Mouse (Mus musculus) common myeloid progenitor, adult 5-6 weeks (primary cell): ENCODE results near the gene Per1. TPM values are rescaled to one million over a fixed set of nuclear protein-coding genes. Genes with fewer than 3 reads are reported as not detected.

Source experiments
- ATAC-seq: replicated peaks from 2 replicates; pipeline ENCODE4 v1.8.0; 2016; ENCODE audit warnings: low read depth, mild to moderate bottlenecking, moderate TSS enrichment, inconsistent platforms; ENCODE audit not compliant: poor library complexity, severe bottlenecking
- total RNA-seq: library from RNA; stranded (forward); fragments of 200-1000, 187-1606 nt; gene quantifications from 2 replicates; pipeline ENCODE4 v1.2.3, GENCODE M21; 2017

Per1 gene
- 9.3 and 16.9 TPM in 2 replicates for total RNA-seq

DNA sequence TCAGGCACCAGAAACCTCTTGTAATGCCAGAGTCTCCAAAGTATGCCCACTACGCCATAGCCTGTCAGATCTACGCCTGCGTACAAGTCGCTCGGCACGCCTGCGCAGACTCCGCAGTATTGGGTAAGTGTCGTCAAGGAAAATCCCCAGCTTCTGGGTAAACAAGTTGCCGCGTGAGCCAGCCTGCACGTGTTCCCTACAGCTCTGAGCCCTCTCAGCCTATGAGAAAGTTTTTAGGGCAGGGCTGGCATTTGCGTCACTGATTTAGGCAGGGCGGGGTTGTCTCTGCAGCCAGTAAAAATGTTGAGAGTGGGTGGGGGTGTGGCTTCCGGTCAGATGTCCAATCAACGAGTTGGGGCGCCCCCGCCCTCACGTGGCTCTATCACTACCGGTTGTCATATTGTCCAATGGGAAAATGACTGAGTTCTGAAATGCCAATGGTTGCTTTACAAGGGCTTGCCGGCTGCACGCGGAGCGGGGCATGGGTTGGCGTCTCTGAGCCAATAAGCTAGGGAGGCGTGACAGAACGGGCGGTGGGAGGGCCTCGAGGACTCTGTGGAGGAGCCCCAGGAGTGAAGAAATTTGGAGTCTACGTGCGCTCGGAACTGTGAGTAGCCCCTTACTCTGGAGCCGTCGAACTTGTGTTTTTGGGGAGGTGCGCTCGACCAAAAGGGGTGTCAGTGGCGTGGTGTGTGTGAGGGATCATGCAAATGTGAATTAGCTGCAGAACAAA lies at the start of gene Per1:
Gene Per1, plus strand, starts transcription at position 521 of the 733 bp plus-strand sequence.
- ATAC-seq: peak; percentile 64

DNA sequence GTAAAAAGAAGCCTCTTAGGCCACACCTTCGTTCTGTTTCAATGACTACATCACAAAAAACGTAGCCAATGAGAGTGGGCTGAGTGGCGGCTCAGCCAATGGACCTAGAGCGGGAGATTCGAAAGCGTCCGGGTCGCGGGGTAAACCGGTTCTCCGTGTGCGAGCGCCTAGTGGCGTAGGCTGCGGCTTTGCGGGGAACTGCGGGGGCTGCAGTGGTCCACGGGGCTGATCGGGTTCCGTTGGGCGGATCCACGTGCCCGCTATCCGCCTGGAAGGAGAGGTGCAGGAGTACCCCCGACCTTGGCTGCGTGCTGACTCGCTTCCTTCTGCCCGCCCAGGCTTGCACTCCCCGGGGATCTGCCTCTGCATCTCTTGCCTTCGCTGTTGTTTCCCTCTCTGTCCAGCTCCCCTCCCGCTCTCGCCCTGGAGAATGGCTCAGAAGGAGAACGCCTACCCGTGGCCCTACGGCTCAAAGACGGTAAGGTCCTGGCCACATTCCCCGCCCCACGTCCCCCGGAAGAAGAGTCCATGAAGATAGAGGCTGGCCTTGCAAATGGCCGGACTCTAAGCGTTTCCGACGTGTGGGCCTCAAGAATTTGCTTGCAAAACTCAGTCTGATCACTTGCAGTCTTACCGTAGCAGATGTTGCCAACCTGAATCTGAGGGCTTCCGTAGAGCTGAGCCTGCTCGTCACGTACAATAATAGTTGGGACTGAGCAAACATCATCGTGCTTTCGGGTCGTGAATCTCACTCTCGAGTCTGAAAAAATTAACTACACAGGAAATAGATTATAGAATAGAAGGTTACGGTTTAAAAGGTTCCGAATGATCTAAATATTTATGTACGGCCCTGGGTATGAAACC lies 49.3 kb upstream of the Per1 start, which contains the start of gene Aurkb:
Gene Aurkb, plus strand, starts transcription at position 117 of the 864 bp plus-strand sequence.
- peak; percentile 75 for ATAC-seq

DNA sequence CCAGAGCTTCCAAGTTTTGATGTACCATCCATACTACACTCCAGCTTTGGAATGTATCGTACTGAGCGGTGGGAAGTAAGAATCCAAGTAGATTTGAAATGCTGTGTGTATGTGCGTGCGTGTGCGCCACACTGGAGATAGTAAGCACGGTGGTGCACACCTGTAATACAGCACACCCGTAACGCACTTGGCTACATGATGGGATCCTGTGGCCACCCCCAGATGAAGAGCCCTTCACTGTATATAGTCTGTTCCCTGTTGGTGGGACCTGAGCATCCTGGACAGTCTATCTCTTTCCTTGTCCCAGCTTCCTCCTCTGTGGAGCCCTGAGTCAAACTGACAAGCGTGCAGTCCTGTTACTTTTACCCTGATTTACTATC lies 48.6 kb upstream of the Per1 start:
- no peak for ATAC-seq

DNA sequence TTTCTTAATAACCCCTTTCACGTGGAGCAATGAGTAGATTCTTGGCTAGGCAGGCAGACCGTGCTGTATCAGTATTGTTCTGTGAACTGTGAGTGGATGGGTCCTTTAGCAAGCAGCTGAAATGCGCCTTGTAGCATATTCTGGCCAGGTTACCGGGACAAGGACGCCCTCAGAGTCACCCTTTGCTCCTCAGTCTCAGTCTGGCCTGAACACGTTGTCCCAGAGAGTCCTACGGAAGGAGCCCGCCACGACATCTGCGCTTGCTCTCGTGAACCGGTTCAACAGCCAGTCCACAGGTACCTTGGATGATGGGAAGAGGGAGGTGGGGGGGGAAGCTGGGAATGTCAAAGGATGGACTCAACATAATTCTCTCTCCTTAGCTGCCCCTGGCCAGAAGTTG lies 47.4 kb upstream of the Per1 start:
- ATAC-seq: no peak

DNA sequence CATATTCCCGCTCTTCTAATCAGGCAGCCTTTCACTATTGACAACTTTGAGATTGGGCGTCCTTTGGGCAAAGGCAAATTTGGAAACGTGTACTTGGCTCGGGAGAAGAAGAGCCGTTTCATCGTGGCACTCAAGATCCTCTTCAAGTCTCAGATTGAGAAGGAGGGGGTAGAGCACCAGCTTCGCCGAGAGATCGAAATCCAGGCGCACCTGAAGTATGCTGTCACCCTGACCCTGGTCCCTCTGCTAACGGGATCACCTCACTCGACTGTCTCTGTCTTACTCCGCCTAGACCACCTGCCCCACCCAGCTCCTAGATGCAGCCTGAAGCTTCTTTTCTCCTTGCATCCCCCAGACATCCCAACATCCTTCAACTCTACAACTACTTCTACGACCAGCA lies 46.9 kb upstream of the Per1 start:
- no peak for ATAC-seq

DNA sequence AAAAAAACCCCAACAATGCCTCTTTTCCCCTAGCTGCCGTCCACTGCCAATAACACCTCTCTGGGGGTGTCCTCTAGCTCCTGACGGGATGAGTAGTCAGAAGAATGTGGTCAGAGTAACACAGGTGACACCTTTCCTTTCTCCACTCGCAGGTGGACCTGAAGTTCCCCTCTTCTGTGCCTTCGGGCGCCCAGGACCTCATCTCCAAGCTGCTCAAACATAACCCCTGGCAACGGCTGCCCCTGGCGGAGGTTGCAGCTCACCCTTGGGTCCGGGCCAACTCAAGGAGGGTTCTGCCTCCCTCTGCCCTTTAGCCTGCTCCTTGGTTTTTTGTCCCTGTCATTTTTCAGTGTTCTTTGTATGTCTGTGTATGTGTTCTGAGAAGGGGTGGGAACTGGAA lies 44.3 kb upstream of the Per1 start:
- ATAC-seq: no peak

DNA sequence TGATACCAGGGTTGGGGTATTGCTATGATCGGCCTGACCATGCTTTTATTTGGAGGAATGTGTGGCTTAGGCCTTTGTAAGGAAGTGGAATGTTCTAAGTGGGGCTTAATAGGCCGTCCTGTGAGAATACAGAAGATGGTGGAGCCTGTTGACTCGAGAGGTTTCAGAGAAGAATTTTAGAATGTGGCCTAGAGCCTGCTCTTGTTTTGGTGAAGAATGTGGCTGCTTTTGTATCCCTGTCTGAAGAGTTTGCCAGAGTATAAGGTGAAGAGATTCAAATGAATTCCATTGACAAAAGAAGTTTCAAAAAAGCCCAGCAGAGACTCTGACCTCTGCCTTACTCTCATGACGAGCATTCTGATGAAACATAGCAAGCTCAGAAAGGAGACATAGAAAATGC lies 43.2 kb upstream of the Per1 start:
- ATAC-seq: no peak

- no peak for ATAC-seq
These were observed 42.1 kb upstream of the Per1 start for GRCm38 (mm10) chr11:69052824-69053421.

DNA sequence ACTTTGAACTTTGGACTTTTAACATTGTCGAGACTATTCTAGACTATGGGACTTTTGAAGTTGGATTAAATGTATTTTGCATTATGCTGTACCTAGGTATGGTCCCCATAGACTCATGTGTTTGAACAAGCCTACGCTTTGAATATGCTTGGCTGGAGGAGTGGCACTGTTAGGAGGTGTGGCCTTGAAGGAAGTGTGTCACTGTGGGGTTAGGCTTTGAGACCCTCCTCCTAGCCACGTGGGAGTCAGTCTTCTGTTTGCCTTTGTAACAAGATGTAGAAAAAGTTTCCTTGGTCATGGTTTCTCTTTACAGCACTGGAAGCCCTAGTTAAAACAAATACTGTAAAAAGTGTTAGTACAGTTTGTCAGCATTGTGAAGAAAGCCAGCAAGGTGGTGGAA lies 41.2 kb upstream of the Per1 start:
- ATAC-seq: 0 out of 2 replicates have a peak, but pooled peaks have one; percentile 33

GRCm38 (mm10) chr11:69058265-69058664 lies 36.8 kb upstream of the Per1 start:
- ATAC-seq: no peak

DNA sequence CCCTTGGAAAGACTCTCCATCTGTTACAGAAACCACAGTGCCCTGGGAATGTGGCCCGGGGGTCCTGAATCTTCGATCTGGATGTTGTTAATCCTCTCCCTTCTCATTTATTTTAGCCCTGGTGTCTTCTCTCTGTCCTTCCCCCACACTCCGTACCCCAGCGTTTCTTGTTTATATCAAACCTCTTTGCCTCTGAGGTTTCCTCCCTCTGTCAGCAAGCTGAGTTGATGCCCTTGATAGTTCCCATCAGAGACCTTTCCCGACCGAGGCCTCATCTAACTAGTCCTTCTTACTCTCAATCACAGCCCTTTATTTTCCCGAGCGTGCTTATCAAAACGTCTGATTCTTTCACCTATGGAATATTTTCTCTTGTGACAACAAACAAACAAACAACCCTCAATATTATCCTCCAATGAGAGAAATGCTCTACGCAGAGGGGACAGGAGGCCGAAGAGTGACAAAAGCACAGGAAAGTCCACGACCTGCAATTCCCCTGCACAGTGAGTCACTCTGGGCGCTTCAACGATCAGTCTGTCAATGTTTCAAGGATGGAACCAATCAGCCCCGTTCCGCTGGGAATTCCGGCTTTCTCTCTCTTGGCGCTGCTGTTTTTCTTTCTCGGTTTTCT lies 36.2 kb upstream of the Per1 start:
- no peak; the same call in 1 of the 2 replicates for ATAC-seq

DNA sequence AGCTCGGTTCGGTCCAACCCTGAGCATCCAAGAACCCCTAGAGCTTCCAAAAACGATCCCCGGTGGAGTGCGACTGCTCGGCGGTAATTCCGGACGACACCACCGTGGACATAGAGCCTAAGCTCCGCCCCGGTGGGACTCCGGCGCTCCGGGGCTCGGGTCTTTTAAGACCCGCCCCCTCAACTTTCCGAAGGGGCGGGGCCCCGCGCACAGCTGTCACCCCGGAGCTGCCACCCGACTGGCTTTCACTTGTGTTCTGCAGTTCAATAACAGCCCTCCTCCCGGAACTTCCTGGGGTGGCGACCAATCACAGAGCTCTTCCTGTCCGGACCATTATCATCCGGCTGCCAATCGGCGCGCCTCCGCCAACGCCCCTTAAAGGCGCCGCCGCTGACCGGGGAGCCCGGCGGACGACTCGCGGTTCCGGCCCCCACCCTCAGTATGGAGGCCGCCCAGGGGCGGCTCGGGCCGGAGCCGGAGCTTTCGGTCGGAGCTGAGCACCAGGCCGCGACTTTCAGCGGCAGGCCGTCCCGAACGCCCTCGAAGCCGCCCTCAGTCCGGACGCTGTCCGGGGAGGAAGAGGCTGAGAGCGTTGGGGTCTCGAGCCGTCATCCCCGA lies 35.6 kb upstream of the Per1 start, which contains the start of gene Borcs6:
Gene Borcs6, plus strand, starts transcription at position 361 of the 618 bp plus-strand sequence.
- peak; percentile 74 for ATAC-seq

GRCm38 (mm10) chr11:69059975-69060411 lies 35.0 kb upstream of the Per1 start:
- no peak for ATAC-seq

DNA sequence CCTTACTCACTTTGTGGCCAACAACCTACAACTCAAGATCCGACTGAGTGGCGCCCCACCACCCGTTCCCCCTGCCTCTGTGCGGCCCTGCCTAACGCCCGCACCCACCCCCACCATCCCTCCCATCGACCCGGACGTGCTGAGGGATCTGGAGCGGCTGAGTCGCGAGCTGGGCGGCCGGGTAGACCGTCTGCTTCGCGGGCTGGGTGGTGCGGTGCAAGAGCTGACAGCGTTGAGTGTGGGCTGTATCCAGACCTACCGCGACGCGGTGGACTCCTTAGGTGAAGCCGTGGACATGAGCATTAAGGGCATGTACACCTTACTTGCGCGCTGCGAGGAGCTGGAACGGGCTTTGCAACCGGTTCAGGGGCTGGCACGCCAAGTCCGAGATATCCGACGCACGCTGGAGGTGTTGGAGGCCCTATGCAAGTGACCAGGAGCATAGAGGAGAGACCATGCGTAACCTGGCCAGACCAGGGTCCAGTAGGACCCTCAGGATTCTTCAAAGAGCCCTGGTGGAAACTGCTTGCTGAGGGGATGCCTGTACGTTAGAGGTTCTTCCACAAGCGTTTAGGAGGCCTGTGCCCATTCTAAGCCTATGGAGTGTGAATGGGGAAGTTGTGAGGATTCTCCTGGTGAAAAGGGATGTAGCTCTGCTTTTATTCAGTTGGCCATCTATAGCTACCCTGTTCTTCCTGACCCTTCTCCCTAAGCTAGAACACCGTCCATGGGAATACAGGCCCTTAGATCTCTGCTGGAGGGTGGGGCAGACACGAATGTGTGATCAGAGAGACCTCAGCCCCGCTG lies 34.4 kb upstream of the Per1 start:
- no peak for ATAC-seq

DNA sequence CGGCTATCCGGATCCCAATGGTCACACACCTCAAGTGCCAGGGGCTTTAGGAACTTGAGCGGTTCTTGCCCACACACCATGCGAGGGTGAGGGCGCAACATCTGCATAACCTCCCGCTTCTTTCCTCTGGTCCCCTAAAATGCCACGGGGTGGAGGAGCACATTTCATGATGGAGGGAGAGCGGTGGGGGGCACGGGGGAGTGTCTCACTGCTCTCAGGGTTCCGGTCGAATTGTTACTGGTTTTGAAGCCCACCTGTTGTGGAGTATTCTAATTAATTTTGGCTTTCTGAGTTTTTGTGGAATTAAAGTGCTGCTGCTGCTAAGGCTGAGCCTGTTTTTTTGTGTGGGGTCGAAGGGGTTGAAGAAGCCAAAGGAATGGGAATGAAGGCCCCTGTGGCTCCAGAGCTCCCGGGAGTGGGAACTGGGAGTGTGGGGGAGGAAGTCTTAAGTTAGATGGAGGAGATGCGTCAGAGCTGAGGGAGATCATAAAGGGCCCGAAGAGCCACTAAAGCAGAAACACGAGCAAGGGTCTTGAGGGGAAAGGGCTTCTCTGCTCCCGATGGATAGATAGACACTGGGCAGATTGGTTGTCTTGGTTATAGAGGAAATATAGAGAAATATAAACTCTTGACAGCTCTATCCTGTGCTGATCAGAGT lies 33.6 kb upstream of the Per1 start:
- no peak for ATAC-seq

- 0 out of 2 replicates have a peak, but pooled peaks have one; percentile 0 for ATAC-seq
These were observed 32.7 kb upstream of the Per1 start for GRCm38 (mm10) chr11:69062194-69062760.

GRCm38 (mm10) chr11:69062761-69063224 lies 32.2 kb upstream of the Per1 start:
- ATAC-seq: peak; percentile 10
